Mouse (Mus musculus): ENCODE data around the gene Tmem108. TPM values are rescaled to one million over a fixed set of nuclear protein-coding genes. Genes with fewer than 3 reads are reported as not detected.

The Tmem108 gene
- total RNA-seq, 4 experiments from 2014 or later, result not detected

- DNase-seq (ENCODE audit: low spot score in 2 of 2), result no peak
Measured at GRCm38 (mm10) chr9:103549178-103549577, 212.5 kb downstream of the Tmem108 start.

- no peak for DNase-seq (ENCODE audit: low spot score in 2 of 2)
Measured at GRCm38 (mm10) chr9:103548606-103549005, 213.0 kb downstream of the Tmem108 start.

GRCm38 (mm10) chr9:103546695-103547645 lies 214.7 kb downstream of the Tmem108 start:
- no peak for DNase-seq (ENCODE audit: low spot score in 2 of 2)

GRCm38 (mm10) chr9:103545729-103546128 lies 215.9 kb downstream of the Tmem108 start:
- no peak for DNase-seq (ENCODE audit: low spot score in 2 of 2)

- no peak for DNase-seq (ENCODE audit: low spot score in 2 of 2)
Measured at GRCm38 (mm10) chr9:103545271-103545670, 216.4 kb downstream of the Tmem108 start.

GRCm38 (mm10) chr9:103544599-103544998 lies 217.0 kb downstream of the Tmem108 start:
- no peak for DNase-seq (ENCODE audit: low spot score in 2 of 2)

GRCm38 (mm10) chr9:103540518-103540917 lies 221.1 kb downstream of the Tmem108 start:
- DNase-seq (ENCODE audit: low spot score in 2 of 2), result no peak

- no peak for DNase-seq (ENCODE audit: low spot score in 2 of 2)
Measured at GRCm38 (mm10) chr9:103538047-103538816, 223.4 kb downstream of the Tmem108 start.

- DNase-seq (ENCODE audit: low spot score in 2 of 2), result no peak
Measured at GRCm38 (mm10) chr9:103536059-103536634, 225.5 kb downstream of the Tmem108 start.

- no peak for DNase-seq (ENCODE audit: low spot score in 2 of 2)
Measured at GRCm38 (mm10) chr9:103525041-103525537, 236.5 kb downstream of the Tmem108 start.

- DNase-seq (ENCODE audit: low spot score in 2 of 2), result no peak
Measured at GRCm38 (mm10) chr9:103524600-103524999, 237.0 kb downstream of the Tmem108 start.

GRCm38 (mm10) chr9:103523742-103524403 lies 237.8 kb downstream of the Tmem108 start:
- DNase-seq (ENCODE audit: low spot score in 2 of 2), result no peak

- no peak for DNase-seq (ENCODE audit: low spot score in 2 of 2)
Measured at GRCm38 (mm10) chr9:103523008-103523407, 238.6 kb downstream of the Tmem108 start.

- DNase-seq (ENCODE audit: low spot score in 2 of 2), result no peak
Measured at GRCm38 (mm10) chr9:103513884-103514283, 247.8 kb downstream of the Tmem108 start.

- DNase-seq (ENCODE audit: low spot score in 2 of 2), result no peak
Measured at GRCm38 (mm10) chr9:103512257-103512656, 249.4 kb downstream of the Tmem108 start.

- no peak for DNase-seq (ENCODE audit: low spot score in 2 of 2)
Measured at GRCm38 (mm10) chr9:103506968-103507584, 254.6 kb downstream of the Tmem108 start.

GRCm38 (mm10) chr9:103505067-103505466 lies 256.6 kb downstream of the Tmem108 start:
- DNase-seq (ENCODE audit: low spot score in 2 of 2), result no peak

GRCm38 (mm10) chr9:103504646-103505045 lies 257.0 kb downstream of the Tmem108 start:
- DNase-seq (ENCODE audit: low spot score in 2 of 2), result no peak

GRCm38 (mm10) chr9:103503586-103504298 lies 257.9 kb downstream of the Tmem108 start:
- no peak for DNase-seq (ENCODE audit: low spot score in 2 of 2)

GRCm38 (mm10) chr9:103502655-103503054 lies 259.0 kb downstream of the Tmem108 start:
- DNase-seq (ENCODE audit: low spot score in 2 of 2), result no peak

Data from gastrocnemius, adult 8-10 months (tissue).